Mouse (Mus musculus) bone marrow, adult 2 months (tissue): ENCODE measurements around the gene Sema3b. TPM values are rescaled to one million over a fixed set of nuclear protein-coding genes. Genes with fewer than 3 reads are reported as not detected.

ENCODE experiments used
- H3K27ac ChIP-seq: fragments of 200-500 bp; 2 replicates; pipeline ENCODE4 v1.5.1; 2012; ENCODE audit warnings: low read depth, mild to moderate bottlenecking, control low read depth, inconsistent platforms, low read length; ENCODE audit not compliant: control insufficient read depth, poor library complexity, insufficient read depth
- H3K4me1 ChIP-seq: fragments of 200-500 bp; 2 replicates; pipeline ENCODE4 v1.6.1; 2011; ENCODE audit warnings: low read length; ENCODE audit not compliant: control insufficient read depth, insufficient read depth
- H3K4me3 ChIP-seq: fragments of 200-500 bp; replicated peaks from 2 replicates; pipeline ENCODE3; 2011; ENCODE audit warnings: mild to moderate bottlenecking, low read depth, low read length, control low read depth; ENCODE audit not compliant: control insufficient read depth
- CTCF ChIP-seq: fragments of 200-500 bp; IDR thresholded peaks from 2 replicates; pipeline ENCODE4 v1.5.1; 2011; ENCODE audit warnings: low read length, control low read depth; ENCODE audit not compliant: control insufficient read depth, insufficient read depth
- POLR2A ChIP-seq: fragments of 200-500 bp; IDR thresholded peaks from 2 replicates; pipeline ENCODE4 v1.6.1; 2011; ENCODE audit warnings: low read depth, mild to moderate bottlenecking, control low read depth, low read length, borderline replicate concordance; ENCODE audit not compliant: control insufficient read depth
- WGBS: fragments of 180-500 bp; shearing (Covaris S2); methylation state at CpG from one replicate; pipeline ENCODE4 v1.1.7; 2018; 5-methylcytosine and 5-hydroxymethylcytosine counted together
- polyA plus RNA-seq: library from polyadenylated mRNA; stranded (reverse); fragments of >200 nt; gene quantifications from 2 replicates; pipeline ENCODE4 v1.2.4, GENCODE M21; 2011; ENCODE audit warnings: low replicate concordance; ENCODE audit not compliant: missing spikeins, insufficient read depth, insufficient read length

Gene Sema3b
- polyA plus RNA-seq, 1 experiment: not detected

GRCm38 (mm10) chr9:107634406-107635278 lies 25.6 kb upstream of the Sema3b start:
- Histone ChIP-seq H3K4me1 (peaks cover 4% of the 10 kb centered on the region; the same call in 1 of the 2 replicates), H3K4me3 (peak overlapping the region; percentile 85), H3K27ac (peak overlapping the region; percentile 96)
- TF ChIP-seq CTCF (no peak), POLR2A (no peak)
- WGBS: under 1% methylated on average over 35 of the region's 35 CpGs

GRCm38 (mm10) chr9:107633661-107634405 lies 24.8 kb upstream of the Sema3b start:
- WGBS: 1% methylated on average over 15 of the region's 15 CpGs
- Histone ChIP-seq H3K27ac (peak overlapping the region; percentile 96), H3K4me3 (peak overlapping the region; percentile 85), H3K4me1 (peaks cover 4% of the 10 kb centered on the region; the same call in 1 of the 2 replicates)
- TF ChIP-seq POLR2A (no peak), CTCF (no peak)

- Histone ChIP-seq H3K4me1 (peaks cover 6% of the 10 kb centered on the region; the same call in 1 of the 2 replicates), H3K27ac (peak overlapping the region; percentile 96), H3K4me3 (peak overlapping the region; percentile 85)
- TF ChIP-seq CTCF (no peak), POLR2A (peak; percentile 96)
- WGBS: under 1% methylated on average over 33 of the region's 33 CpGs
These were observed 24.1 kb upstream of the Sema3b start for GRCm38 (mm10) chr9:107633091-107633660.

- whole genome bisulfite sequencing: 29% methylated on average over 6 of the region's 6 CpGs
- peaks cover 12% of the 10 kb centered on the region; the same call in 1 of the 2 replicates for H3K4me1 ChIP-seq
- peak overlapping the region; percentile 96 for H3K27ac ChIP-seq
- TF ChIP-seq POLR2A: peak; percentile 67
- TF ChIP-seq CTCF: no peak
- peak overlapping the region; percentile 85 for H3K4me3 ChIP-seq
These were observed 23.4 kb upstream of the Sema3b start for GRCm38 (mm10) chr9:107632478-107632877.

- Histone ChIP-seq H3K4me1 (peaks cover 13% of the 10 kb centered on the region; the same call in 1 of the 2 replicates), H3K4me3 (no peak overlapping the region), H3K27ac (peak overlapping the region; percentile 96)
- WGBS: 86% methylated on average over 8 of the region's 8 CpGs
- TF ChIP-seq CTCF: no peak
- TF ChIP-seq POLR2A: no peak
These were observed 22.8 kb upstream of the Sema3b start for GRCm38 (mm10) chr9:107631861-107632260.

- peak overlapping the region; percentile 96 for H3K27ac ChIP-seq
- no peak for TF ChIP-seq POLR2A
- no peak for TF ChIP-seq CTCF
- 87% methylated on average over 9 of the region's 9 CpGs for WGBS
- H3K4me1 ChIP-seq: peaks cover 15% of the 10 kb centered on the region
- no peak overlapping the region for H3K4me3 ChIP-seq
These were observed 22.3 kb upstream of the Sema3b start for GRCm38 (mm10) chr9:107631311-107631826.

- Histone ChIP-seq H3K27ac (peak overlapping the region; percentile 81), H3K4me3 (no peak overlapping the region), H3K4me1 (peaks cover 15% of the 10 kb centered on the region)
- TF ChIP-seq CTCF (no peak), POLR2A (no peak)
- WGBS: 51% methylated on average over 4 of the region's 4 CpGs
These were observed 21.5 kb upstream of the Sema3b start for GRCm38 (mm10) chr9:107630576-107630975.

- TF ChIP-seq POLR2A (no peak), CTCF (no peak)
These were observed 20.9 kb upstream of the Sema3b start for GRCm38 (mm10) chr9:107629901-107630425.

More at GRCm38 (mm10) chr9:107629901-107630425, 20.9 kb upstream of the Sema3b start:
- Histone ChIP-seq H3K4me1 (peaks cover 16% of the 10 kb centered on the region), H3K27ac (peak overlapping the region; percentile 81), H3K4me3 (peak overlapping the region; percentile 37)
- 45% methylated on average over 14 of the region's 14 CpGs for WGBS
